Mouse (Mus musculus): ENCODE measurements around the gene Vcam1.
A peak's percentile ranks its signal among the peaks of the same experiment; 100 is the strongest.

Vcam1 gene

DNA sequence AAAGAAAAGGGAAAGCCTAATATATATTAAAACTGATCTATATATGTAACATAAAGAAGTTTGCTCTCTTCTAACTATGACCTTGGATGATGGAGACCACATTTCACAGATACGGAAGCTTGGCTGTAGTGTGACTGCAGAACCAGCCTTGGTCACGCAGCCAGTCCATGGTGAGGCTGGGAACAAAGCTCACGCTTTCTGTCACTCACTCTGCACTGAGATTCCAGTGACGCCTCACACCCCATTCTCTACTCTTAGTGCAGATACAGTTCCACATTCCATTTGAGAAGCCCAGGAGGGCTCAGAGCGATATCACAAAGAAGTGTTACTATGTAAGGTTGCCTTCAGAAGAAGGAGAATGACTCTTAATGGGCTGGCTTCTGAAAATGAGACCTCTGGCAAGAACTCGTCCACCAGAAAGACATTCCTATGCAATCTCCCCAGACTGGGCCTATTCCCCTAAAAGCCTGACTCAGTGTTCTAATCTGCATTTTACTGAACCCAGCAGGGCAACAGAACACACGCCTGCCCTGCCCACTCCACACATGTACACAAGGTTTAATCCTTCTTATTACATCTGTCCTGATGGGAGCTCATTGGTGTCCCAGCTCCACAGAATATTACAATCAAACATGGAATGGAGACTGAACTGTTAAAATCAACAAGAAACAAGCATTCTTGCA is 2.8 kb downstream of the Vcam1 start:
- DNase-seq = no peak

DNA sequence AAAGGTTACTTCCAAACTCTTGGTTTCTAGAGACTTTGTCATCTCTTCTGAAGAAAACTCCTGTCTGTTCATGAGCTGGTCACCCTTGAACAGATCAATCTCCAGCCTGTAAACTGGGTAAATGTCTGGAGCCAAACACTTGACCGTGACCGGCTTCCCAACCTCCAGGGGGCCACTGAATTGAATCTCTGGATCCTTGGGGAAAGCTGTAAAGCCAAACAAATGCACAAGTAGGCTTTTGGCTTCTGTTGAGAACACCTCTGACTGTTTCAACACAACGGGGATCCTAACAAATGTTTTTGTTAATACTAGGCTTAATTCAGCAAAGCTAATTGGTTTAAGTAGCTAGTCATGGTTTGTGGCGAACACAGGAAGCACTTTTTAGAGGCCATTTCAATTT is 3.4 kb downstream of the Vcam1 start:
- DNase-seq = no peak

DNA sequence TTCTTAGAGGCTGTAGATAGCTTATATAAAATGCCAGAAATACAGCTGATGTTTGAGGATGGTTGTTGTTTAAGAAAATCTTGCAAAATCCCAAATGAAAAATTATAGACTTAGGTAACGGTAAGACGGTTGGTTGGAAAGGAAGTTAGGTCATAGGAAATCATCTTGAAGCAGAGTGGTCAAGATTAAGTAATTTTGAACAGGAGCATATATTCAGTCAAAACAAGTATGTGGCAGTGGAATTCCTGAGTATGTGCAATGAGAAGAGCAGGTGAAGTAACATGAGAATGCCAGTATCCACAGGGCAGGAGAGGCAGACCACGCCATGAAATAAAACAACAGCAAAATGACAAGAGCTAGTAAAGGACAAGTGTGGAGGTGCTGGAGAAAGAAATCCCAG is 5.7 kb downstream of the Vcam1 start:
- DNase-seq = no peak

- DNase-seq = no peak
These were observed 6.8 kb downstream of the Vcam1 start for GRCm38 (mm10) chr3:116122696-116123095.

DNA sequence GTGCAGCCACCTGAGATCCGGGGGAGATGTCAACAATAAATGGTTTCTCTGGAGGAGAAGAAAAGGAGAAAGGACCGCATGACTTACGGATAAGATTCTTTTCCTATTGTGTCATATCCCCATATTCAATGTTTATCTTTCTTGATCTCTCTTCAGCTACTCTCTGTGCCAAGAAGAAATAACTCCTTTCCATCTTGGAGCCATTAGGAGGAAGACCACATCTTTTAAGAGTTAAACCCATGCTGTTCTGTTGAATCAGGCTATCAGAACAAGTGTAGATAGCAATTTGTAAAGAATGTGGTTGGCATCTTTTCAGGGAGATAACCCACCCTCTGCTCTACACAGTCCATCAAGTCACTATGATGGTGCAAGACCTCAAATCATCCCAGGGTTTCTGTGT is 8.5 kb downstream of the Vcam1 start:
- no peak for DNase-seq

GRCm38 (mm10) chr3:116120391-116120790 is 9.1 kb downstream of the Vcam1 start:
- DNase-seq = no peak

DNA sequence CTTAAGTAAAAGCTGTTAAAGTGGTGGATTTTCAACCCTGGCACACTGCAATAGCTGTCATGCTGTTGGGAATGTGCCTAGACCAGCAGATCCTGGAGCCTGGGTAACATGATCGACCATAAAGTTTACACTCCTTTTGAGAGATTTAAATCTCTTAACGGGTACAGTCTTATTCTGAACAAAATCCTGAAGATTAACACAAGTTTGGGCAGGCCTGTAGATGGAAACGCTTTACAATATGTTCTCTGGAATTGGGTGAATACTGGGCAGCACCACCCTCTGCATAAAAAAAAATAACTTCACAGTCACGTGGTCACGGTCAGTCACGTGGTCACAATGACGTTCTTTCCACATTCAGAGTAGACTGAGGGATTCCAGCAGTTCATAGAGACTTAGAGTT is 10.3 kb downstream of the Vcam1 start:
- DNase-seq = no peak

DNA sequence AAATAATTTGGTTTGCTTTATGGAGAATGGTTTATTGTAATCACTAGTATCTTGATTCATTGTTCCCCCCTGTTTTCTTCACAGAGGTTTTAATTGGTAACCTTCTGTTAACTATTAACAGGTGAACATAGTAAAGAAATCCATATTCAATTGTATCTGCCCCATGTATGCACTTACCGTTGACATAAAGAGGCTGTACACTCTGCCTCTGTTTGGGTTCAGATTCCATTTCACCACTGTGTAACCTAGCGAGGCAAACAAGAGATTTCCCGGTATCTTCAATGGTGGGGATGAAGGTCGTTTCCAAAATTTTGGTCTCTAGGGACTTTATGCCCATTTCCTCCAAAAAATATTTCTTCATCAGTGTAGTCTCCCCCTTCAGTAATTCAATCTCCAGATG is 12.4 kb downstream of the Vcam1 start:
- DNase-seq = no peak

- peak; percentile 11 for DNase-seq
These were observed 15.0 kb downstream of the Vcam1 start for GRCm38 (mm10) chr3:116114249-116115188.

DNA sequence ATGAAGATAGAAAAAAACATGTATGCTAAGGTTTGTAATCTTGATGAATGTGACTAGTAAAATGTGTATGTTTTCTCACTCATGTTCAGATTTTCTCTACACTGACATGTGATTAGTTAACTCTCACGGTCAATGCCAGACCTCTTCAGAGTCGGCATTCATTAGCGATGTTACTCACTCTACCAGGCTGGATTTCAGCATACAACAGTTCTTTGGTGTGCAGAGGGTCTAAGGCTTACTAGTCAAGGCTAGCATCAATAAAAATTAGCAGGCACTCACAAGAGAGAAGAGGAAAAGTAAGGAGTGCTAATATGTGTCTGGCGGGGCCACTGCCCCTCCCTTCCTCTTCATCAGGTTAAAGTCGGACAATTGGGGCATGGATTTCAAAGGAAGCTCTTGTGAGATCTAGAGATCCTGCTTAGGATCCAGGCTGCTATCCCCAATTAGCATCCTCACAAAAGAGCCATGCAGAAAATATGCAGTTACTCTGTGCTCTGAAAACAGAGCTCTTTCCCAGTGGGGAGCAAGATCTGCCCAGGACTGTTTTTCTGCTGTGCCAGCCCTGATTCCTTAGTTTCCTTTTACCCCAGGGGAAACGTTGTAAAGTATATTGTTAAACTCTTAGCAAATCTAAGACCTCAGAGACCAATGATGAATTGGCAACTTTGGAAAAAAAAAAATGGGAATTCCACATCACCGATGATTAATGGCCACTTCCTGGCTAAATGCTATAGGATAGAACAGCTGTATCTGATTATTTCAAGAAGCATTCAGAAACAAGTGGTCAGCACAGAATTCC is 15.8 kb downstream of the Vcam1 start:
- no peak for DNase-seq

GRCm38 (mm10) chr3:116112816-116113405 is 16.6 kb downstream of the Vcam1 start:
- no peak for DNase-seq

DNA sequence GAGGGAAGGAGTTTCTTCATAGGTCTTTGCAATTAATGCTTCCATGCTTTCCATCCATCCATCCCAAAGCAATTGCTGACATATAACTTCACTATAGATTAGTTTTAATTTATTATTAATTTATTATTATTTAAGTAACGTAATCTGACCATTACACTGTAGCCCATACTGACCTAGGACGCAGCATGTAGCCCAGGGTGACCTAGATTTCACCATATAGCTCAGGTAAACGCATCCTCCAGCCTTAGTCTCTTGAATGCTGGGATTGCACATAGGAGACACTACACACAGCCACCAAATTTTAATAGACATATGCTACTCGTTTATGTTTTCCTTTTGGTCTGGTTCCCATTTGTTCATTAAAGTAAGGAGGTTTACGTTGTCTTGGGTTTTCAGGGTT is 23.8 kb downstream of the Vcam1 start:
- DNase-seq = no peak

DNA sequence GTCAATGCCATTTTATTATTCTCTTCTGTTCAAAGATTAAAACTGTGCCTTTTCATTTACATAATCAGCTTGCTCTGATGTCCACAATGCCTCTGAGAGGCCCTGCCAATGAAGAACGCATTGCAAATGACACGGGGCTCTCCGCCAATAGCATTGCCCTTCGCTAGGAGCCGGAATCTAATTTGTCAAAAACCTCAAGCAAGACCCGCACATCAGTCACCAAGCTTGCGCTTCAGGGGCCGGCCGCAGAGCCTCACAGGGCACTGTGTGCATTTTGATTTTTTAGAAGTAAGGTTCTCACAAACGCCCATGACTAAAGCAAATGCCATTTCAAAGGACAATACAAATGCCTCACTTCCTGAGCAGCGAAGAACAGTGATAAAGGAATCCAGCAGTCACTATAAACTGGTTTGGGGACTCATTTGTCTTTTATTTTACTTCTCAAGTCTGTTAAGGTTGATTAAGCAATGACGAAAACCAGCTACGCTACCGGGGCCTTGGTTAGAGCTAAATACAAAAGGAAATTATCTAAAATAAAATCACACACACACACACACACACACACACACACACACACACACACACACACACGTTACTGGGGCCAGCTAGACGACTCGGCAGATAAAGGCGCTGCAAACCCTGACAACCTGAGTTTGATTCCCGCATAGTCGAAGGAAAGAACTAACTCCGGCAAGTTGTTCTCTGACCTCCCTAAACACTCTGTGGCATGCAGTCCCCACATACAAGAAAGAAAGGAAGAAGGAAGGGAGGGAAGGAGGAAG is 24.4 kb downstream of the Vcam1 start:
- DNase-seq = peak in 1 of 2 experiments; percentile 24

GRCm38 (mm10) chr3:116104270-116104669 is 25.2 kb downstream of the Vcam1 start:
- DNase-seq = no peak

DNA sequence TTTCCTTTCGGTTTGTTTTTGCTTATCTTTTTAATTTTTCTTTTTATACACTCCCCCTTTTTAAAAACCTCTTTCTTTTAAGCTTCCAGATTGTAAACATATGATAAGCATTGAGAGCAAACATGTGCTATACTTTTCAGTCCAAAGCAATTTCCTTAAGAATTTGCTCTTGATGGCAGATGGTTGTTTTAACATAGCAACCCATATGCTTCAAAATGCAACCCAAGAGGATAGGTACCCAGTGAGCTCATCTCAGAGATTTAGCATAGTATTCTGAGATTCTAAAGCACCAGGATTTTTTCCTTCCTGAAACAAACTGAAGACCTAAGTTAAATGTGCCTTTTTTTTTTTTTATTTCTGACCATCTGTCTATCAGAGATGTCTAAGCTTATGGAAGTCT is 28.6 kb downstream of the Vcam1 start:
- no peak for DNase-seq

DNA sequence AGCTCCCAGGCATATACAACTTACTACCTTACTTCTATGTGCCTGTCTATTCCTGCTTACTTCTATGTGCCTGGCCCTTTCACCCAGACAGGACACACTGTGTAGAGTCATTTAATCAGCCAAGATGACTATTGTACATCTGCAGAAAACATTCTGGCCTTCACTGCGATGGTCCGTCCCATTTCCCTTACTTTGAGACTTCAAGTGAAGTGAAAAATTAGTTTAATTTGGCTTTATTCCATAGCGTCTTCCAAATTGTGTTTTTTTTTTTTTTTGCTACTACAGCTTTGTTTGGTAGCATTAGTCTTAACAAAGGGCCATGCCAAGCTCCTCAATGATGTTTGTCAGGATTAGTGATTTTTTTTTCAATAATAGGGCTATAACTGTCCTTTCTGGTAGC is 33.6 kb downstream of the Vcam1 start:
- peak; percentile 7 to 21 for DNase-seq

DNA sequence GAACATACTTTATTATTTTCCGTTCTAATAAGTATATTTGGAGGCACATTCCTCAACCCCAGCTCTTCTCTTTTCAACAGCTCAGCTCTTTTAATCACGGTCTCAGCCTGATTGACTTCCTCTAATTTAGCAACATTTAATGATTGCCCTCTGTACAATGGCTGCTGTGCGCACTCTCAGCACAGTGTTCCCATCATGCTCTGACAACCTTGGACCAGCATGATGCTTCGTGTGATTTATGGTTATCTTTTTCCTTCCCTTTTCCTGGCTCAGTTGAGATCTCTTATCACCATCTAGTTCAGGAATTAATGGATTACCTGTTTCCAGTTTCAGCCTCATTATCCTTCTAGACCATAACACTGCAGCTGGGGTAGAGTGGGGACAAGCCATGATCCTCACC is 34.2 kb downstream of the Vcam1 start:
- peak in 1 of 2 experiments; percentile 48 for DNase-seq

DNA sequence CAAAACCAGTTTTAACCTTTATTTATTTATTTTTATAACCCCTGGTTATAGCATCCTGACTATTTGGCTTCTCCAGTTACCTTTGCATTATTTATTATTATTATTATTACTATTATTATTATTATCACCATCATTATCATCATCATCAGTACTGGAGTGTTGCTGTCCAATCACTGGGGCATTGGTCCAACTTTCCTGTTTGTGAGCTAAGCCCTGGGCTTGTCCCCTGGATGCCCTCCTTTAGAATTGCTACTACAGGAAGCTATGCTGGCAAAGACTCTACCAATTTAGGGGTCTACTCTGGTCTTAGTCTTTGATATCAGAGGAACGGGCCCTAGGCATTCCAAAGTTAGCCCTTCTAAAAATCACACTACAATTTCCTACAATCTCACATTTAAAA is 34.6 kb downstream of the Vcam1 start:
- DNase-seq = no peak

- no peak for DNase-seq
These were observed 35.2 kb downstream of the Vcam1 start for GRCm38 (mm10) chr3:116094288-116094687.

GRCm38 (mm10) chr3:116092547-116092946 is 36.9 kb downstream of the Vcam1 start:
- no peak for DNase-seq

DNA sequence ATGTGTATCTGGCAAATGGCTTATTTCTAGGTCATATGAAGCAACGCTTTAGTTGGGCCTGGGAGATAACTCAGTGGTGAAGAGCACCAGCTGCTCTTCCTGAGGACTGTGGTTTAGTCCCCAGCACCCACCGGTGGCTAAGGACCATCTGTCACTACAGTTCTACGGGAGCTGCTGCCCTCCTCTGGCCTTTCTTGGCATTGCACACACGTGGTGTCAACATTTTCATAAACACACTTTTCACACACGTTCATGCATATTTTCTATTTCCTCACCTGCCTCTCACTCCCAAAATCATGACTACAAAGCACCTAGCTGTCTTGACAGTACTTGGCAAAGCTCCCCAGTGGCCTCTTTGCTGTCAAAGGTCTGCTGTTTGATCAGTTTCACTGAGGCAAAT is 37.8 kb downstream of the Vcam1 start:
- DNase-seq = no peak

DNA sequence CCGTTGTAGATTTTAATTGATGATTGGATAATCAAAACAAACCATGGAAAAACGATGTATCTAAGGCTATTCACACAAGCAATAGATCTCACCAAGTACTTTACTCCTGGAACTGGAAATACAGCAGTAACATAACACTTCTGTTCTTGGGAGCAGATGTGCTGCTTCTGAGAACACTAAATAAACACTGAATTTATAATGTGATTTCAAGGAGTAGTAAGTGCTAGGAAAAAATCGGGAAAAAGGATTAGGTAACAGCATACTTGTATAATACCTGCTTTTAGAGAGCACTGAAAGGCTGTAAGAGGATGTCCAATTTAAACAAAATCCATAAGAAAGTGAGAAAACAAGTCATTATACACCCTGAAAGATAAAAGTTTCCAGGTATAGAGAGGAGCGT is 43.5 kb downstream of the Vcam1 start:
- no peak for DNase-seq

Measured in kidney, adult 8-10 months (tissue).